Mouse (Mus musculus): ENCODE measurements around the gene Fitm2.

DNA sequence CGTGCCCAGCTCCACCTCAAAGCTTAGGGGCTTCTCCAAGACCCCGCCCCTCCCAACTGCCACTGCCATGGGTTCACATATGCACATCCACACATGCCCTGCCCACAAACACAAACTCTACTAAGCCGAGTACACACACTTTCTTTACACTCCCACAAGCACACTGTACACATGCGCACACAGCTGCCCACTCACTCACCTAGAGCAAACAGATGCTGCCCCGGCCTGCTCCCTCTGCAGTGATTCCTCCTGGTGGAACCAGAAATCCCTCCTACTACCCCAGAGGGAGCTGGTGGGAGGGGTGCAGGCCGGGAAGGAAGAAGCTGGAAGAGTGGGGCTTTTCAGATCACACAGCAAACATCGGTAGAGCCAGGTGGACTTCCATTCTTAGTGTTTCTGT, 28.4 kb downstream of the Fitm2 start:
- TF ChIP-seq GATA1 (IDR thresholded peaks at IDR 0.05; ENCODE audit: low read length) (no peak), TAL1 (IDR thresholded peaks at IDR 0.05; ENCODE audit: low read length) (no peak)

All from erythroblast, embryonic 14.5 days (primary cell).